Mouse (Mus musculus): ENCODE measurements around the gene Qprt. TPM values are rescaled to one million over a fixed set of nuclear protein-coding genes. Genes with fewer than 3 reads are reported as not detected.

Qprt gene
- polyA plus RNA-seq, 1 experiment from 2014 or later, result 6.2 TPM

GRCm38 (mm10) chr7:127070871-127071413, 51.1 kb downstream of the Qprt start:
- Histone ChIP-seq H3K4me2 (no peak overlapping the region), H3K27ac (ENCODE audit: low read depth, low read length) (no peak overlapping the region), H3K4me1 (ENCODE audit: control insufficient read depth, insufficient read depth, low read length) (no peaks in the 10 kb centered on the region), H3K9ac (ENCODE audit: low read depth, low read length) (no peak overlapping the region), H3K36me3 (ENCODE audit: control insufficient read depth, insufficient read depth, low read length) (no peaks in the 10 kb centered on the region), H3K4me3 (ENCODE audit: low read depth, low read length) (no peak overlapping the region), H3K27me3 (ENCODE audit: control insufficient read depth, insufficient read depth, low read length) (no peaks in the 10 kb centered on the region), H3K9me3 (replicated peaks; ENCODE audit: control insufficient read depth, low read length) (no peaks in the 10 kb centered on the region)
- 71% methylated on average over 4 of the region's 4 CpGs for WGBS (ENCODE audit: insufficient replicate concordance)
- no peak for ATAC-seq (replicated peaks; ENCODE audit: insufficient number of reproducible peaks, low FRiP score, low TSS enrichment)

DNA sequence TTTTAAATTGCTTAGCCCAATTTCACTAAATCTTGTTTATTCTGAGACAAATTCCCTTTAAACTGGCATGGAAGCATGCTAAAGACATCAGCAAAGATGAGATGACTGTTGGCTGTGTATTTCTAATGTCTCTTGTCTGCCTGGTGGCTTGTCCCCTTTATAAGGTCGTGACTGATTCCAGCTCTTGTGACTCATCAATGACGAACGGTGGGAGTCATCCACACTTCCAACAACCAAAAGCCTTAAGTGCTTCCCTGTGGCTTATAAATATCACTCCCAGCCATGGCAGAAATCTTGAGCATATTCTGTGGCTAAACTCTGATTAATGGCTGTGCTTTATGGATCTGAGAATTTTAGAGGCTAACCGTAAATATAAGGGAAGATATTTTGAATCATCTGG, 55.7 kb downstream of the Qprt start:
- no peak for ATAC-seq (replicated peaks; ENCODE audit: insufficient number of reproducible peaks, low FRiP score, low TSS enrichment)
- Histone ChIP-seq H3K9ac (ENCODE audit: low read depth, low read length) (no peak overlapping the region), H3K36me3 (ENCODE audit: control insufficient read depth, insufficient read depth, low read length) (no peaks in the 10 kb centered on the region), H3K4me3 (ENCODE audit: low read depth, low read length) (no peak overlapping the region), H3K4me2 (no peak overlapping the region), H3K9me3 (replicated peaks; ENCODE audit: control insufficient read depth, low read length) (no peaks in the 10 kb centered on the region), H3K27ac (ENCODE audit: low read depth, low read length) (no peak overlapping the region), H3K27me3 (ENCODE audit: control insufficient read depth, insufficient read depth, low read length) (no peaks in the 10 kb centered on the region), H3K4me1 (ENCODE audit: control insufficient read depth, insufficient read depth, low read length) (no peaks in the 10 kb centered on the region)
- 58% methylated on average over 4 of the region's 4 CpGs for WGBS (ENCODE audit: insufficient replicate concordance)

DNA sequence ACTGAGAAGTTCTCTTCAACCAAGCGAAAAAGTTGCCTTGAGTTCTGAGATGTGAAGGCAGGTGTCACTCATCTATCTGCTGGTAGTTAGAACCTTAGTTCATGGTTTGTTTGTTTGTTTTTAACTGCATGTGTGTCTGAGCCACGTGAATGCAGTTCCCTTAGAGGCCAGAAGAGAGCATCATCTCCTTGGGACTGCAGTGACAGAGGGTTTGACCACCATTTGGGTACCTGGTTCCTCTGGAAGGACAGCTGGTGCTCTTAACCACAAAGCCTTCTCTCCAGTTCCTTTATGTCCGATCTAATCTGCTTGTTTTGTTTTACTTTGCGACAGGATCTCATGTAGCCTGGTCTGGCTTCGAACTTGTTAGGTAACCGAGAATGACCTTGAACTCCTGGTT, 56.5 kb downstream of the Qprt start:
- Histone ChIP-seq H3K9ac (ENCODE audit: low read depth, low read length) (no peak overlapping the region), H3K9me3 (replicated peaks; ENCODE audit: control insufficient read depth, low read length) (no peaks in the 10 kb centered on the region), H3K4me2 (no peak overlapping the region), H3K4me3 (ENCODE audit: low read depth, low read length) (no peak overlapping the region), H3K36me3 (ENCODE audit: control insufficient read depth, insufficient read depth, low read length) (no peaks in the 10 kb centered on the region), H3K27ac (ENCODE audit: low read depth, low read length) (no peak overlapping the region), H3K4me1 (ENCODE audit: control insufficient read depth, insufficient read depth, low read length) (no peaks in the 10 kb centered on the region), H3K27me3 (ENCODE audit: control insufficient read depth, insufficient read depth, low read length) (no peaks in the 10 kb centered on the region)
- ATAC-seq (replicated peaks; ENCODE audit: insufficient number of reproducible peaks, low FRiP score, low TSS enrichment), result no peak
- 78% methylated on average over 6 of the region's 6 CpGs for WGBS (ENCODE audit: insufficient replicate concordance)

Other genes with a start within 250 kb of the Qprt start
- 19.4 and 25.9 TPM in 2 replicates for gene Taok2, start 237.5 kb downstream of the Qprt start, polyA plus RNA-seq (2014; fragmentation: Nextera tagmentation; extraction: Ambion mirVana)
- gene Tmem219, start 199.3 kb downstream of the Qprt start, polyA plus RNA-seq (2014; fragmentation: Nextera tagmentation; extraction: Ambion mirVana), result 13.5 and 18.3 TPM in 2 replicates
- 11.5 and 12.6 TPM in 2 replicates for gene Kctd13, start 193.3 kb downstream of the Qprt start, polyA plus RNA-seq (2014; fragmentation: Nextera tagmentation; extraction: Ambion mirVana)
- gene Asphd1, start 172.6 kb downstream of the Qprt start, polyA plus RNA-seq (2014; fragmentation: Nextera tagmentation; extraction: Ambion mirVana), result 0.23 TPM in 1 of 2 replicates, not detected in the other
- gene Sez6l2, start 171.7 kb downstream of the Qprt start, polyA plus RNA-seq (2014; fragmentation: Nextera tagmentation; extraction: Ambion mirVana), result 0.20 and 0.31 TPM in 2 replicates
- gene Cdipt, start 146.3 kb downstream of the Qprt start, polyA plus RNA-seq (2014; fragmentation: Nextera tagmentation; extraction: Ambion mirVana), result 62.8 and 63.0 TPM in 2 replicates
- gene Cdiptos, start 146.1 kb downstream of the Qprt start, polyA plus RNA-seq (2014; fragmentation: Nextera tagmentation; extraction: Ambion mirVana), result 1.1 and 1.2 TPM in 2 replicates
- 8.2 and 8.5 TPM in 2 replicates for gene Mvp, start 107.6 kb downstream of the Qprt start, polyA plus RNA-seq (2014; fragmentation: Nextera tagmentation; extraction: Ambion mirVana)
- not detected in 2 replicates for gene Pagr1b, start 105.7 kb downstream of the Qprt start, polyA plus RNA-seq (2014; fragmentation: Nextera tagmentation; extraction: Ambion mirVana)
- gene Pagr1a, start 104.9 kb downstream of the Qprt start, polyA plus RNA-seq (2014; fragmentation: Nextera tagmentation; extraction: Ambion mirVana), result 50.9 and 53.2 TPM in 2 replicates
- 36.6 and 40.9 TPM in 2 replicates for gene Gm42742, start 101.1 kb downstream of the Qprt start, polyA plus RNA-seq (2014; fragmentation: Nextera tagmentation; extraction: Ambion mirVana)
- gene Prrt2, start 101.0 kb downstream of the Qprt start, polyA plus RNA-seq (2014; fragmentation: Nextera tagmentation; extraction: Ambion mirVana), result 4.5 and 5.0 TPM in 2 replicates
- 38.6 and 44.1 TPM in 2 replicates for gene Maz, start 95.2 kb downstream of the Qprt start, polyA plus RNA-seq (2014; fragmentation: Nextera tagmentation; extraction: Ambion mirVana)
- 97.7 and 103 TPM in 2 replicates for gene Kif22, start 79.8 kb downstream of the Qprt start, polyA plus RNA-seq (2014; fragmentation: Nextera tagmentation; extraction: Ambion mirVana)
- not detected in 2 replicates for gene Zg16, start 34.9 kb downstream of the Qprt start, polyA plus RNA-seq (2014; fragmentation: Nextera tagmentation; extraction: Ambion mirVana)
- 0.92 and 0.96 TPM in 2 replicates for gene AI467606, start 30.9 kb downstream of the Qprt start, polyA plus RNA-seq (2014; fragmentation: Nextera tagmentation; extraction: Ambion mirVana)
- 0.32 and 0.39 TPM in 2 replicates for gene Spn, start 15.6 kb upstream of the Qprt start, polyA plus RNA-seq (2014; fragmentation: Nextera tagmentation; extraction: Ambion mirVana)
- gene Cd2bp2, start 73.8 kb upstream of the Qprt start, polyA plus RNA-seq (2014; fragmentation: Nextera tagmentation; extraction: Ambion mirVana), result 41.7 and 41.8 TPM in 2 replicates
- gene Tbc1d10b, start 86.2 kb upstream of the Qprt start, polyA plus RNA-seq (2014; fragmentation: Nextera tagmentation; extraction: Ambion mirVana), result 17.5 and 23.7 TPM in 2 replicates
- gene Mylpf, start 86.7 kb upstream of the Qprt start, polyA plus RNA-seq (2014; fragmentation: Nextera tagmentation; extraction: Ambion mirVana), result 27.8 and 37.5 TPM in 2 replicates
- 12.3 and 14.6 TPM in 2 replicates for gene Zfp553, start 110.8 kb upstream of the Qprt start, polyA plus RNA-seq (2014; fragmentation: Nextera tagmentation; extraction: Ambion mirVana)
- 19.8 and 23.1 TPM in 2 replicates for gene Sept1, start 110.9 kb upstream of the Qprt start, polyA plus RNA-seq (2014; fragmentation: Nextera tagmentation; extraction: Ambion mirVana)
- 35.6 and 39.7 TPM in 2 replicates for gene Zfp771, start 122.0 kb upstream of the Qprt start, polyA plus RNA-seq (2014; fragmentation: Nextera tagmentation; extraction: Ambion mirVana)
- 184 and 197 TPM in 2 replicates for gene Dctpp1, start 138.5 kb upstream of the Qprt start, polyA plus RNA-seq (2014; fragmentation: Nextera tagmentation; extraction: Ambion mirVana)
- gene Sephs2, start 151.8 kb upstream of the Qprt start, polyA plus RNA-seq (2014; fragmentation: Nextera tagmentation; extraction: Ambion mirVana), result 80.8 and 87.8 TPM in 2 replicates
- 0.46 and 0.68 TPM in 2 replicates for gene Itgal, start 174.0 kb upstream of the Qprt start, polyA plus RNA-seq (2014; fragmentation: Nextera tagmentation; extraction: Ambion mirVana)
- gene Zfp768, start 223.4 kb upstream of the Qprt start, polyA plus RNA-seq (2014; fragmentation: Nextera tagmentation; extraction: Ambion mirVana), result 4.7 and 6.0 TPM in 2 replicates